Mouse (Mus musculus) CH12.LX (cell line): ENCODE data around the gene Slc39a12.

Experiments used
- CTCF ChIP-seq, 2 experiments: IDR thresholded peaks in 1 of 2; conservative IDR thresholded peaks in 1 of 2; 2 replicates each; pipeline ENCODE4 v1.5.1; 2011 to 2012; ENCODE audit warnings: low read depth in 2 of 2, low read length in 2 of 2, improper control_type of control experiment in 1 of 2, inconsistent platforms in 1 of 2, mild to moderate bottlenecking in 1 of 2, moderate library complexity in 1 of 2
- GABPA ChIP-seq: IDR thresholded peaks from 2 replicates; pipeline ENCODE4 v1.6.1; 2012; ENCODE audit warnings: low read depth, low read length, improper control_type of control experiment, inconsistent platforms; ENCODE audit not compliant: insufficient replicate concordance
- HCFC1 ChIP-seq: IDR thresholded peaks from 2 replicates; pipeline ENCODE4 v1.6.1; 2012; ENCODE audit warnings: low read depth, mild to moderate bottlenecking, inconsistent platforms, low read length, improper control_type of control experiment
- MXI1 ChIP-seq: IDR thresholded peaks from 2 replicates; pipeline ENCODE4 v1.6.1; 2011; ENCODE audit warnings: mild to moderate bottlenecking, low read depth, low read length, improper control_type of control experiment
- POLR2AphosphoS2 ChIP-seq: IDR thresholded peaks from 2 replicates; pipeline ENCODE4 v1.6.1; 2011; ENCODE audit warnings: low read depth, low read length, improper control_type of control experiment
- RAD21 ChIP-seq: IDR thresholded peaks from 2 replicates; pipeline ENCODE4 v1.6.1; 2011; ENCODE audit warnings: low read depth, mild to moderate bottlenecking, low read length, improper control_type of control experiment, moderate library complexity
- RCOR1 ChIP-seq: conservative IDR thresholded peaks from 2 replicates; pipeline ENCODE4 v1.6.1; 2012; ENCODE audit warnings: low read depth, mild to moderate bottlenecking, inconsistent platforms, low read length, improper control_type of control experiment
- USF2 ChIP-seq: conservative IDR thresholded peaks from 2 replicates; pipeline ENCODE4 v1.6.1; 2011; ENCODE audit warnings: low read depth, low read length, improper control_type of control experiment
- ZC3H11A ChIP-seq: IDR thresholded peaks from 2 replicates; pipeline ENCODE4 v1.6.1; 2012; ENCODE audit warnings: low read depth, mild to moderate bottlenecking, inconsistent platforms, low read length, improper control_type of control experiment
- ZKSCAN1 ChIP-seq: IDR thresholded peaks from 2 replicates; pipeline ENCODE4 v1.6.1; 2012; ENCODE audit warnings: low read depth, inconsistent platforms, low read length, improper control_type of control experiment, borderline replicate concordance
- ZMIZ1 ChIP-seq: IDR thresholded peaks from 2 replicates; pipeline ENCODE4 v1.6.1; 2012; ENCODE audit warnings: low read depth, mild to moderate bottlenecking, inconsistent platforms, low read length, improper control_type of control experiment

DNA sequence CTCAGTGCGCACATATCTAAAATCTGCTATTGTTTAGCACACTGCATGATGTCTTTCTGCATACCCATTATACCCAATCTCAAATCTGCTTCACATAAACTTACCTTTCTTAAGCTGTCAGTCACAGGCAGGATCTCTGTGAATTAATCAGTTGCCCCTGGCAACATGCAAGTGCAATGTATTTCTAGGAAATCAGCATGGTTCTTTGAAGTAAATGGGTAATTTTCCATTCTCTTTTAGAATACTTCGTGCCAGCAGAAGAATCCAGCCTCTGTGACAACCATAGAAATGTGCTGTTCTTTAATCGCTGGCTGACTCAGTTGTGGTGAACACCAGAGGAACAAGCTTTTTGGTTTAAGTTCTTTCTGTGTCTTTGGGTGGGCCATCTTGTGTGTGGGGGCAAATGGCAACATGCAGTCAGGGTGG is 147.1 kb downstream of the Slc39a12 start:
- TF ChIP-seq RCOR1 (no peak), GABPA (no peak), HCFC1 (no peak), ZC3H11A (no peak), POLR2AphosphoS2 (no peak), ZKSCAN1 (no peak), CTCF (conservative IDR thresholded peaks at IDR 0.05 in 1 of 2, IDR thresholded peaks at IDR 0.05 in 1 of 2; ENCODE audit: low read depth in 2 of 2, low read length in 2 of 2) (no peak), RAD21 (no peak), USF2 (no peak), ZMIZ1 (no peak), MXI1 (no peak)
